Mouse (Mus musculus): Measurements from ENCODE around the gene Rab5if.
"Not testable (repeated sequence)": the region's sequence is repeated elsewhere in the genome, so short reads cannot be mapped to it uniquely, and the experiment has no call there.

Rab5if gene

DNA sequence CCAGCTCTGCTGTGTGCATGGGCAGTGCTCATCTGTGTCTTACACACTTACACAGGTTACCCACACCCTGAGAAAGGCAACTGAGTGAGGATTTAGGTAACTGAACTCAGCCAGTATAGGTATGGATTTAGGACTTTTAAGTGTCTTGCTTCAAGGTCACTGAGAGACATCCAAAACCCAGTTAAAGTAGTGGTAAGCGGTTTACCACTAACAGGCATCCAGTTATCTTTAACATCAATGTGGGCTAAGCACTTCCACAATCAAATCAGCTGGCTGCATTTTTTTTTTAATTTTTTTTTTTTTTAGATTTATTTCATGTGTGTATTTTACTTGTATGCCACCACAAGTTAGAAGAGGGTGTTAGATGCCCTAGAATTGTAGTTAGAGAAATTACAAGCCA lies 6.6 kb upstream of the Rab5if start:
- no peak for DNase-seq

GRCm38 (mm10) chr2:156857385-156857791 lies 5.5 kb upstream of the Rab5if start:
- DNase-seq, result no peak

DNA sequence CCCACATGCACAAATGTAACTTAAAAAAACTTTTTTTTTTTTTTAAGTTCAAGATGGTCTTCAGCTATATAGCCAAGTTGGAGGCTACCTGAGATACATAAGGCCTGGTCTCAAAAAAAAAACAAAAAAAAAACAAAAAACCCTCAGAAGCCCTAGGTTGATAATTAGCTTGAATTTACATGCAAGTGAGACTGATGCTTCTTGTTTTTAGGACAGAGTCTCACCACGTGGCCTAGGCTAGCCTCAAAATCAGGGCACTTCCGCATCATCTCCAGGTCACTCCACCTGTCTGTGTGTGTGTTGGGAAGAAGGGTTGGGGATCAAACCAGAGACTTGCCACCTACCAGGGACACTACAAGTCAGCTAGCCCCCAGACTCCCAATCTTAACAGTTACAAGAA lies 5.1 kb upstream of the Rab5if start, which contains the start of gene 4930518I15Rik:
Gene 4930518I15Rik, minus strand, starts transcription at position 112 of the 400 bp plus-strand sequence.
- no peak for DNase-seq

DNA sequence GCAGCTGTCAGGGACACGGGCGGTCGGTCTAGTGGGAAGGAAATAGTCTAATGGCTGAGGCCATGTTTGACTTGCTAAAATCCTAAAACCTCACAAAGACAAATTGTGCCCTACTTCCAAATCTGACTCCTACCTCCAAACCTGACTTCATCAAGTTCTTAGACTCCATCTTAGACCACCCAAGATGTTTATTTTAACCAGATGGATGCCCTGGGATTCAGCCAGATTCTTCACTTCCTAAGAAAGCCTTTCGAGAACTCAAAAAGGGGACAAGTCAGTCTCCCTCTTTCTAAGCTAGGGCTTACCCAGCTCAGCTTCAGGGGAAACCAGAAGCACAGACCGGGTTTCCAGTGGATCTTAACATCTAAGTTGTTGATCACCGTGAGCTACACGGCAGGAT lies 4.3 kb upstream of the Rab5if start:
- DNase-seq, result no peak

DNA sequence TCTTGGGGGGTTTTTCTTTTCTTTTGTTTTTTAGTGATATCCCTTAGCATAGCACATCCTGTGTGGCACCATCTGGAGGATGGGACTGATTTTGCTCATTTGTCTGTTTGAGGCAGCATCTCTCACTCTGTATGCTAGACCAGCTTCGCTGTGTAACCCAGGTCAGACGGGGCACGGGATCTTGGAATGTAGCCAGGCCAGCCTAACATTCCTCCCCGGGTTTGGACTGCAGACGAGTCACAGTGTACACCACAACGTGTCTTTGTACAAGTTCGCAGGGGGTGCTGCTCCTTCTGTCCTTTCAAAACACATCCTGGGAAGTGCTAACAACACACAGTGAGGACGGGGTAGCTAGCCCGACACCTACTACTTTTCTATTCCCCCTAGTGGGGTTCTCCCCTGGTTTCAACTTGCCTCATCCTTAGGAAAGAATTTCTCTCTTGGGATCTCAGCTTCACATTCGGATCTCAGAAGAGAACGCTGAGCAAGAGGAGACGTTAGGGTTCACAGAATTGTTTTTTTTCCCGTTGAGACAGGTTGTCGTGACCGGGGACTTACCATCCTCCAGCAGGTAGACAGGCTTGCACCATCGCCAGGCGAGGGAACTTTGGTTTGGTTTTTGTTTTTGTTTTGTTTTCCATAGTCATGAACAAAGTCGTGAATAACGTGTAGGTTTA lies 749 bp upstream of the Rab5if start:
- DNase-seq, result peak; percentile 93

- peak; percentile 95 for DNase-seq
These were observed 696 bp downstream of the Rab5if start for GRCm38 (mm10) chr2:156863487-156864160.

DNA sequence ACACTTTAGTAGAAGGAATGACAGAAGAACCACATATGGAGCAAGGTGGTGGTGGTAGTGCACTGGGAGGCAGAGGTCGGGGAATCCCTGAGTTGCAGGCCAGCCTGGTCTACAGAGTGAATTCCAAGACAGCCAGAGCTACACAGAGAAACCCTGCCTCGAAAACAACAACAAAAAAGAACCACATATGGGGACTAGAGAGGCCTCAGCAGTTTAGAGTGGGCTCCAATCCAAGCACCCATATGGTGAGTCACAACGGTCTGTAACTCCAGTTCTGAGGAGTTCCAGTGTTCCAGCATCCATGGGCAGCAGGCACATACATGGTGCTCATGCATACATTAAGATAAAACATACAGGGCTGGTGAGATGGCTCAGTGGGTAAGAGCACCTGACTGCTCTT lies 1.6 kb downstream of the Rab5if start:
- no peak for DNase-seq

- peak; percentile 95 for DNase-seq
These were observed 6.1 kb downstream of the Rab5if start for GRCm38 (mm10) chr2:156868994-156869393.

DNA sequence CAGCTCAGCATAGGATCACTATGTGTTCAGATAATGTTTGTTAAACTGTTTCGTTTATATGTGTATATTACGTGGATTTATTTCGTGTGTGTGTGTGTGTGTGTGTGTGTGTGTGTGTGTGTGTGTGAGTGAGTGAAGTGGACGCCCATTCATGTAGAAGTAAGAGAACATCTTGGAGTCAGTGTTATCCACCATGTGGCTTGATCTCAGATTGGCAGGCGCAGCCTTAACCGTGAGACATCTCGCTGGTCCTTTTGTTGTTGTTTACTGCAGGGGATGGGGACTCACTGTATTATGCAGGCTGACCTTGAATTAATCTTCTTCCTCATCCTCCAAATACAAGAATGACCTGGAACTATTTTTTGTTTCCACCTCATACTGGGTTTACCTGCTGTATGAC lies 6.6 kb downstream of the Rab5if start:
- DNase-seq, result no peak

- peak; percentile 95 for DNase-seq
These were observed 7.6 kb downstream of the Rab5if start for GRCm38 (mm10) chr2:156870519-156870918.

DNA sequence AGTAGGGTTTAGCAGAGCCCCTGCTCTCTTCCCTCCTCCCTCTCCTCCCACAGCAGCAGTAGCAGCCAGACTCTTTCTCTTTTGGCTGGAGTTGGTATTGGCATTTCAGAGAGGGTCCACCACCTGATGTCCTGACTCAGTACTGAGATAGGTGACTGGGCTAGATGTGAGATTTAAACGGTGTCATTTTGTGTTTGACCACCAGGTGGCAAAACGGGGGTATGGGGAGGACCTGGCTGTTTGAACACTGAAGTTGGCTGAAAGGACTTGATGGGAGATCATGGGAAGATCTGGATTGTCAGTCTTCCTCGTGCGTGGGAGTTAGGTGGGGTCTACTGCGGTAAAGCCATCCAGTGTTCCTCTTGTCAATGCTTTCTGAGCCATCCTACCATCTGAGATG lies 10.7 kb downstream of the Rab5if start:
- peak; percentile 89 for DNase-seq

DNA sequence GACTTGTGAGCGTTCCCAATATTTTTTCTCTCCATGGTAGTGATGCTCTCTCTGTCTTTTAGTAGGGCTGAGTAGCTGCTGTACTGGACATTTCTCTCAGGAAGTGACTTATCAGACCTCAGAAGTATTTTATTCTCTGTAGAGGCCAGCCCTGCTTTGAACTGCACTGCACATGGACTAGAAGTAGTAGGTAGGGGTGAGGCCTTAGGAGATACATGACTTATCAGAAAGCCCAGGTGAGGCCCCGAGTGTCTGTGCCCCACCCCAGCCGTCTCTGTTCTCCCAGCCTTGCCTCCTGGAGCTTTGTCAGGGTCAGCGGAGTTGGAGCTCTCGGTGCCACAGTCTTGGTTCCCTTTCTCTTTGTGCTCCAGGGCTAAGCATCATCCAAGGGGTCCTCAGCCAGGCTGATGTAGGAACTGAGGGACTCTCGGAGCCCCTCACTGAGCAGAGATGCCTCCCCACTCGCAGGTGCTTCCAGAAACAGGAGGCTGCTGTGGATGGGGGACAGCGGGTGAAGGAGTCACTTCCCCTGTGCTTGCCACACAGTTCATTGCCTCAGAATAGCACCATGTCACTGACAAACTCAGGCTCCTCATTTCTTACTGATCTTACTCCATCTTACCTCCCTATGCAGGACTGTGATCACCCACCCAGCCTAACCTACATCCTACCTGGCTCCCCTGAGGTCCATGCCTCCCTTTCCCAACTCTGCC lies 11.3 kb downstream of the Rab5if start:
- no peak for DNase-seq

GRCm38 (mm10) chr2:156874760-156875510 lies 12.0 kb downstream of the Rab5if start:
- DNase-seq, result no peak

- DNase-seq, result peak; percentile 92
These were observed 14.8 kb downstream of the Rab5if start for GRCm38 (mm10) chr2:156877726-156878125.

GRCm38 (mm10) chr2:156879541-156879940 lies 16.6 kb downstream of the Rab5if start:
- no peak for DNase-seq

- DNase-seq, result no peak
These were observed 19.6 kb downstream of the Rab5if start for GRCm38 (mm10) chr2:156882431-156883001.

GRCm38 (mm10) chr2:156884396-156885211 lies 21.7 kb downstream of the Rab5if start:
- DNase-seq, result no peak

GRCm38 (mm10) chr2:156885666-156886065 lies 22.7 kb downstream of the Rab5if start:
- DNase-seq, result not testable (repeated sequence)

DNA sequence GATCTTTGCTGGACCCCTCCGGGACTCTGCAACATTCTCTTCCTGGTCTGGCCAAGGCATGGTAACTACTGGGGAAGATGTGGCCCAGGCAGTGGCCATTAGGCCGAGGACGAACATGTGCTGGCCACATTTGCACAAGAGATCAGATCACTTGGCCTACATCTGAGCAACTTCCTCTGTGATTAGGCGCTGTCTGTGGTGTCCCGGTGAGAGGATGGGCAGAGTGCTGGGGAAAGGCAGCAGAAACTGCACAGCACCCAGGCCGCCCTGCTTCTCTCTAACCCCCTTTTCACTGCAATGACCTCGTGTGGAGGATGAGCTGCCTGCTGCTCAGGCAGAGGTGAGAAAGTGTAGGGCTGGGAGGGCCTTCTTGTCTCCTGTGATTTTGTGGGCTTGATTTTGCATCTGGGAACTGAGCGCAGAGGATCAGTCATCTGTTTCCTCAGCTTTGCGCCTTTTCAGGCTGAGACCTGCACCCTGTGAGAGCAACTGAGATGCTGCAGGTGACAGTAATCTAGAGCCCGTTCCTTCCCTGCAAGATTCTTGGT lies 23.2 kb downstream of the Rab5if start:
- DNase-seq, result no peak

DNA sequence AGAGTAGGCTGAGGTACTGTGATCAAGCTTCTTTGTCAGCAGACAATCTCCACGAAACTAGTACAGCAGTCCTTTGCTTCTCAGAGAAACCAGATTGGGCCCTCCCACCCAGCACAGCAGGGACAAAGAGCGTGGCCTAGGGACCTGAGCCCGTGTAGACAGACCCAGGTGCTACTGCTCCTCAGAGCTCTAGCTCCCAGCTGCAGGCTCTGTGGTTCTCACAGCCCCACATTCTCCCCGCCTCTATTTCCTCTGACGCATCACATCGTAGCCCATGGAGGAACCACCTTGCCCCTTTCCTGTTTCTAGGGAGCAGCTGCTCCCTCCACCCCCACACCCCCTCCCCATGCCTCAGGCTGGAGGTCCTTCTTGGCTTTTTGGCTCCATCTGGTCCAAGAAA lies 24.1 kb downstream of the Rab5if start, which contains the start of gene Sla2:
Gene Sla2, minus strand, starts transcription at position 176 of the 400 bp plus-strand sequence.
- DNase-seq, result no peak

GRCm38 (mm10) chr2:156888490-156888889 lies 25.6 kb downstream of the Rab5if start:
- DNase-seq, result no peak
